ENCODE assay signal across 8 mouse cellular contexts in genomic region chr4:129741251-129741973, GRCm38 (mm10). TPM values are rescaled to one million over a fixed set of nuclear protein-coding genes. Genes with fewer than 3 reads are reported as not detected.
A peak's percentile ranks its signal among the peaks of the same experiment; 100 is the strongest.
DNase-seq lines count a peak whose midpoint lies in the region; ATAC-seq lines count a peak whose summit lies in the region.

No protein-coding gene starts in this region.

- peaks cover 32% of the 10 kb centered on the region for H3K4me1 ChIP-seq in hindbrain, embryonic 12.5 days

- H3K27ac ChIP-seq in hindbrain, embryonic 12.5 days = peak overlapping the region; percentile 99

- no peaks in the 10 kb centered on the region for H3K27me3 ChIP-seq in hindbrain, embryonic 12.5 days

- under 1% methylated on average over 62 of the region's 62 CpGs for WGBS in hindbrain, embryonic 12.5 days

- H3K36me3 ChIP-seq in hindbrain, embryonic 12.5 days = 0 out of 2 replicates have a peak, but pooled peaks cover 3% of the 10 kb centered on the region

- DNase-seq in Muller cell, postnatal 12 days (ENCODE audit: inconsistent ontology term) = peak; percentile 58
- DNase-seq in cerebellum, adult 9-10 months = peak; percentile 49
- peak; percentile 7 to 31 for DNase-seq in frontal cortex, adult 2 months (ENCODE audit: extremely low spot score in 1 of 2, low spot score in 1 of 2)
- peak; percentile 27 to 36 for DNase-seq in layer of hippocampus, postnatal 36 days
- DNase-seq in lung, postnatal 36 days = peak; percentile 53
- DNase-seq in retina, postnatal 1 day = peak; percentile 47
- peak; percentile 10 for DNase-seq in urinary bladder, postnatal 10 days (ENCODE audit: low spot score)

- H3K4me2 ChIP-seq in hindbrain, embryonic 12.5 days (replicated peaks) = peak overlapping the region; percentile 65

- H3K9me3 ChIP-seq in hindbrain, embryonic 12.5 days (replicated peaks) = no peaks in the 10 kb centered on the region

- peak overlapping the region; percentile 100 for H3K9ac ChIP-seq in hindbrain, embryonic 12.5 days

- ATAC-seq in hindbrain, embryonic 12.5 days (ENCODE audit: low FRiP score) = peak; percentile 29

- H3K4me3 ChIP-seq in hindbrain, embryonic 12.5 days = peak overlapping the region; percentile 100

RNA-seq across cellular contexts. Expression of gene Khdrbs1, which starts 0.7 kb away (rescaled TPM):
- 52.0 and 53.0 TPM in 2 replicates for polyA plus RNA-seq in frontal cortex, adult 2 months (2012; rRNA removed)
- polyA plus RNA-seq in hindbrain, embryonic 12.5 days (2016; fragmentation: Nextera tagmentation; extraction: Ambion mirVana) = 215 and 227 TPM in 2 replicates
- 10 to 100 TPM; 88.4 to 90.0 TPM for total RNA-seq in layer of hippocampus, postnatal 36 days (2021)

RNA-seq across cellular contexts. Expression of gene Tmem39b, which starts 44.8 kb away (rescaled TPM):
- 19.9 and 21.1 TPM in 2 replicates for polyA plus RNA-seq in frontal cortex, adult 2 months (2012; rRNA removed)
- polyA plus RNA-seq in hindbrain, embryonic 12.5 days (2016; fragmentation: Nextera tagmentation; extraction: Ambion mirVana) = 15.0 and 16.4 TPM in 2 replicates
- total RNA-seq in layer of hippocampus, postnatal 36 days (2021) = 10 to 100 TPM; 11.5 to 15.8 TPM

Comparison
In these comparisons a context has a peak if more than half of its experiments do, and no peak if none do; other contexts are left out.
1. Peak in every context shown above with its lines: DNase-seq, ATAC-seq, H3K4me3 ChIP-seq and H3K27ac ChIP-seq.